In genomic region chr12:100396806-100397205, GRCm38 (mm10) we compare ENCODE assay signal across 32 mouse cellular contexts.
DNase-seq lines count a peak whose midpoint lies in the region; ATAC-seq and TF ChIP-seq lines count a peak whose summit lies in the region.
"Had no signal": no experiment of that assay in that cellular context is flagged by ENCODE, and none has a peak within 500 bp of the region (broad histone marks: within the 10 kb centered on the region; RNA-seq: fewer than 3 reads in every experiment).

No protein-coding gene starts in this region.

- intact Hi-C loops in gastrocnemius, adult 2 months (cut with DNase I) = no loop called here
- intact Hi-C loops in gastrocnemius, postnatal 36 days (cut with DNase I) = no loop called here
- intact Hi-C loops in left cerebral cortex, postnatal 25 days (cut with DNase I) = no loop called here

- TF ChIP-seq CTCF in gastrocnemius, adult 2 months (IDR thresholded peaks at IDR 0.05) = no peak

- no peak overlapping the region for H3K4me3 ChIP-seq in gastrocnemius, adult 2 months
- H3K4me3 ChIP-seq: embryonic facial prominence, embryonic 12.5 days; forebrain, embryonic 15.5 days; heart, embryonic 10.5 days; heart, embryonic 15.5 days; hindbrain, embryonic 13.5 days; liver, embryonic 13.5 days; neural tube, embryonic 15.5 days had no signal

- 0 out of 2 replicates have a peak overlapping the region, but pooled peaks have one; percentile 12 for H3K27ac ChIP-seq in gastrocnemius, adult 2 months
- H3K27ac ChIP-seq: embryonic facial prominence, embryonic 12.5 days; heart, embryonic 10.5 days; heart, embryonic 15.5 days; liver, embryonic 13.5 days; macrophage; neural tube, embryonic 15.5 days had no signal

- DNase-seq in gastrocnemius, adult 2 months = no peak
- DNase-seq in gastrocnemius, postnatal 36 days = no peak
- peak; percentile 38 for DNase-seq in 3134 (ENCODE audit: extremely low read depth, insufficient read length, low spot score)
- peak; percentile 21 for DNase-seq in Muller cell, postnatal 12 days (ENCODE audit: inconsistent ontology term)
- DNase-seq in frontal cortex, postnatal 36 days (ENCODE audit: low spot score in 2 of 2) = no peak
- DNase-seq in left cerebral cortex, postnatal 25 days (ENCODE audit: low spot score in 2 of 2) = no peak
- no peak for DNase-seq in ovary, postnatal 14 days (ENCODE audit: low spot score)
- DNase-seq: adrenal gland, postnatal 36 days; B cell, adult 2 months; cerebellum, adult 2 months; cerebellum, postnatal 14 days; gastrocnemius, postnatal 10 days; heart, adult 11 months; heart, postnatal 4 days; kidney, adult 11 months; kidney, postnatal 4 days; left cerebral cortex, postnatal 4 days; liver, embryonic 13.5 days; lung, adult 2 months; lung, postnatal 10 days; right cerebral cortex, adult 18-20 months; spleen, adult 18-20 months; thymus, postnatal 25 days had no signal

- ATAC-seq in granulocyte monocyte progenitor cell, adult 5-6 weeks (replicated peaks; ENCODE audit: poor library complexity, severe bottlenecking) = peak; percentile 82
- ATAC-seq: forebrain, embryonic 15.5 days; inflammation-experienced regulatory T-cells, adult 6 months had no signal

Comparison
In these comparisons a context has a peak if more than half of its experiments do, and no peak if none do; other contexts are left out.
1. DNase-seq: peak in 3134 (single experiment) and Muller cell, postnatal 12 days (single experiment); none in gastrocnemius, adult 2 months (single experiment), gastrocnemius, postnatal 36 days (0 of 2), frontal cortex, postnatal 36 days (0 of 2), left cerebral cortex, postnatal 25 days (0 of 2) and ovary, postnatal 14 days (single experiment).